Mouse (Mus musculus) ES-E14 (cell line): ENCODE measurements around the gene Myh10.

Source experiments
- CHD2 ChIP-seq: IDR thresholded peaks from 2 replicates; pipeline ENCODE4 v1.6.1; 2014; ENCODE audit warnings: mild to moderate bottlenecking, low read depth, low read length, inconsistent platforms
- MAFK ChIP-seq: IDR thresholded peaks from 2 replicates; pipeline ENCODE4 v1.6.1; 2014; ENCODE audit warnings: mild to moderate bottlenecking, low read depth, low read length, inconsistent platforms; ENCODE audit not compliant: insufficient read depth

DNA sequence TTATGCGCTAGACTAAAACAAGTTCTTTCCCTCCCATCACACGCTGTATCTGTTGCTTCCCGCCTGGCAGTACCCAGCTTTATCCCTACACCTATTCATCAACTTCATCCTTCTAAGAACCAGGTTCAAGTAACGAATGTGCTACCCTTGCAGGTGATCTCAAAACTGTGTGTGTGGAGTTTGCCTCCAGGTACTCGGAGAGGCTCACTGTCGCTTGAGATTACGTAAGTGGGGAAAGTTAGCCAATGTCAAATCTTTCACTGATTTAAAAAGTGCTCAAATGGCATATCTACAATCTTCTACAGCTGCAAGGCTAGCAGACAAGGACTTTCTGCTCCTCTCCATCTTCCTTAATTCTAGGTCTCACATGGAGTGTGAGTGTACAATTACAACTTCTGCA, 159.5 kb downstream of the Myh10 start:
- no peak for TF ChIP-seq MAFK
- no peak for TF ChIP-seq CHD2
